Mouse (Mus musculus) forebrain, embryonic 10.5 days (tissue): ENCODE results near the gene Slc9a8. TPM values are rescaled to one million over a fixed set of nuclear protein-coding genes. Genes with fewer than 3 reads are reported as not detected.
"Not testable (repeated sequence)": the region's sequence is repeated elsewhere in the genome, so short reads cannot be mapped to it uniquely, and the experiment has no call there.

Source experiments
- DNase-seq: peaks from one replicate; pipeline ENCODE4 v3.0.0-alpha.2; 2017; ENCODE audit warnings: low spot score; ENCODE audit errors: extremely low spot score
- H3K27ac ChIP-seq: fragments of 300-500 bp; sonication (generic); 2 replicates; pipeline ENCODE4 v1.5.1; 2016; ENCODE audit warnings: mild to moderate bottlenecking
- H3K27me3 ChIP-seq: fragments of 300-500 bp; sonication (generic); 2 replicates; pipeline ENCODE4 v1.6.1; 2016; ENCODE audit warnings: mild to moderate bottlenecking; ENCODE audit not compliant: poor library complexity, severe bottlenecking
- H3K36me3 ChIP-seq: fragments of 300-500 bp; sonication (generic); replicated peaks from 2 replicates; pipeline ENCODE4 v1.6.1; 2016; ENCODE audit warnings: mild to moderate bottlenecking, moderate library complexity
- H3K4me1 ChIP-seq: fragments of 300-500 bp; sonication (generic); 2 replicates; pipeline ENCODE4 v1.6.1; 2016
- H3K4me3 ChIP-seq: fragments of 300-500 bp; sonication (generic); 2 replicates; pipeline ENCODE4 v1.5.1; 2016; ENCODE audit warnings: mild to moderate bottlenecking, moderate library complexity
- H3K9me3 ChIP-seq: fragments of 300-500 bp; sonication (generic); 2 replicates; pipeline ENCODE4 v1.6.1; 2016; ENCODE audit warnings: mild to moderate bottlenecking, moderate library complexity
- WGBS: fragments of 180-500 bp; shearing (Covaris S2); methylation state at CpG from one replicate; pipeline ENCODE4 v1.1.7; 2016; 5-methylcytosine and 5-hydroxymethylcytosine counted together
- polyA plus RNA-seq: library from polyadenylated mRNA; unstranded; fragments of >200 nt; fragmentation: Nextera tagmentation; extraction: Ambion mirVana; gene quantifications from 2 replicates; pipeline ENCODE4 v1.2.1, GENCODE M21; 2016

Slc9a8 gene
- polyA plus RNA-seq, 1 experiment from 2014 or later: 24.4 TPM

DNA sequence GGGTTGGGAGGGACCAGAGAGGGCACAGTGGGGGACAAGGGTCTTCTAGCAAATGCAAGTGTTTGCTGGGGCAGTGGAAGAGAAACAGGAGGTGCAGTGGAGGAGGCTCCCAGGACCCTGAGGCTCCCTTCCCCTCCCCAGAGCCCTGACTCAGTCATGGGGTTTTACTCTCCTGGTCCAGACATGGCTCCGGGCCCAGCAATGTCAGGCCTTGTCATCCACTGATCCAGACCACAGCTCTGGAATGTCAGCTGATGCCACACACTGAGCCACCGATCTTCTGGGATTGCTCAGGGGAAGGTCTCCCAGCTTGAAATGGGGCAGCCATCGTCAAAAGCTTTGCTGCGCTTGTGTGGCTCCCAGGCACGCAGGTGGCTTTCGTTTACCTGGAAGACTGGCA, 34.5 kb upstream of the Slc9a8 start:
- H3K27ac ChIP-seq: no peak overlapping the region
- no peak for DNase-seq
- no peak overlapping the region for H3K4me3 ChIP-seq
- peaks cover 10% of the 10 kb centered on the region for H3K9me3 ChIP-seq
- no peaks in the 10 kb centered on the region for H3K27me3 ChIP-seq
- H3K36me3 ChIP-seq: no peaks in the 10 kb centered on the region
- 82% methylated on average over 6 of the region's 6 CpGs for WGBS
- H3K4me1 ChIP-seq: no peaks in the 10 kb centered on the region

DNA sequence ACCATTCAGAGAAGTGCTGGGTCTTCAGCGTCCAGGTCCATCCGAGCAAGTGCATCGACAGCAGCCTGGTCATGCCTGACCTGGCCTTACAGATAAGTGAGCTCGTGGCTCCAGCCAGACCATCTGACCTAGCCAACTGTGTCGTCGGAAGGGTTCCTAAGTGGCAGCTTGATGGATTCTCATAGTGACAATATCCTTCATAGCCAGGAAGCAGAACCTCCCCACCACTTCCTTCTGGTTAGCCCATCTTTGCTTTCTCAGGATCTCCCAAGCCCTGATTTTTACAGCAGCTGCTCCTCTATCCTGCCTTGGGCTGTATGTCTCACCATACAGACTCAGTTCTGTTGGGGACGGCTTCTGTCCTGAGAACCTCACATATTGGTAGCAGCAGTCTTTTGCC, 27.1 kb upstream of the Slc9a8 start:
- H3K27me3 ChIP-seq: no peaks in the 10 kb centered on the region
- no peak overlapping the region for H3K27ac ChIP-seq
- H3K9me3 ChIP-seq: peaks cover 10% of the 10 kb centered on the region
- H3K4me1 ChIP-seq: no peaks in the 10 kb centered on the region
- 91% methylated on average over 7 of the region's 7 CpGs for WGBS
- no peaks in the 10 kb centered on the region for H3K36me3 ChIP-seq
- H3K4me3 ChIP-seq: no peak overlapping the region
- DNase-seq: no peak

DNA sequence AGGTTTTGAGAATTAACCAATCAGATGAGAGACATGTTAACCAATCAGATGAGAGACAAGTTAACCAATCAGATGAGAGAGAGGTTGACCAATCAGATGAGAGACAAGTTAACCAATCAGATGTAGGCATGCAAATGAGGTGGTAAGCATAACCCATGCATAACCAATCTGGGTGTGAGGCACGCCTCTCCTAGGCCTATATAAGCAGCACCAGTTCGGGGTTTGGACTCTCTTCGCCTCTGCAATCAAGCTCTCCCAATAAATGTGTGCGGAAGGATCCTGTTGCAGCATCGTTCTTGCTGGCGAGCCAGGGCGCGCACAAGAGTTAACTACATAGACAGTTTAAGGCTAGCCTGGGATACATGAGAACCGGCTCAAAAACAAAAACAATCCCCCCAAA, 25.1 kb upstream of the Slc9a8 start:
- H3K4me3 ChIP-seq, H3K9me3 ChIP-seq, H3K4me1 ChIP-seq, DNase-seq, H3K27me3 ChIP-seq, H3K27ac ChIP-seq, H3K36me3 ChIP-seq: not testable (repeated sequence)
- 95% methylated on average over 9 of the region's 9 CpGs for WGBS

DNA sequence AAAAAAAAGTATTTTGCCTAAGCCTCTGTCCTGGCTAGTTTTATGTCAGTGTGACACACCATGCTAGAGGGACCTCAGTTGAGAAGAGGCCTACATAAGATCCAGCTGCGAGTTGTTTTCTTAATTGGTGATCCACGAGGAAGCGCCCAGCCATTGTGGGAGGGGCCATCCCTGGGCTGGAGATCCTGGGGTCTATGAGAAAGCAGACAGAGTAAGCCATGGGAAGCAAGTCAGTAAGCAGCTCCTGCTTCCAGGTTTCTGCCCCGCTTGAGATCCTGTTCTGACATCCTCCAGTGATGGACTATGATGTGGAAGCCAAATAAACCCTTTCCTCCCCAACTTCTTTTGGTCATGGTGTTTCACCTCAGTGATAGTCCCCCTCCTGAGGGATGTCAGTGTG, 22.5 kb upstream of the Slc9a8 start:
- Histone ChIP-seq H3K27ac (no peak overlapping the region), H3K27me3 (no peaks in the 10 kb centered on the region), H3K36me3 (no peaks in the 10 kb centered on the region), H3K4me1 (no peaks in the 10 kb centered on the region), H3K4me3 (no peak overlapping the region), H3K9me3 (no peaks in the 10 kb centered on the region)
- 64% methylated on average over 4 of the region's 4 CpGs for WGBS
- no peak for DNase-seq

DNA sequence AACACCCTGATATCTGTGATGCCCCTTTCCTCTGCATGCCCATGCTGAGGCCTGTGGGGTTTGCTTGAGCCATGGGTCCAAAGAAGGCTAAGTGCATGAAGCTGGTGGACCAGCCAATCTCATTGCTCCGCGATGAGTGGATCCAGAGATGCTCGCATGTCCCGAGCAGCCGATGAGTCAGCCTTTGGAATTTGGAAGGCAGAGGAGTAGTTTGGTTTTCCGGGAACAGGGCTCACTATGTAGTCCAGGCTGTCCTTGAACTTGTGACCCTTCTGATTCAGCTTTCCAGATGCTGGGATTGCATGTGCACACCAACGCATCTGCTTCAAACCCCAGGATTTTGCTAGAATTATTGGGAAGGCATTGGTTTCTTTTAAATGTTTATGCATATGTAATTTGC, 21.9 kb upstream of the Slc9a8 start:
- no peaks in the 10 kb centered on the region for H3K4me1 ChIP-seq
- no peaks in the 10 kb centered on the region for H3K36me3 ChIP-seq
- H3K9me3 ChIP-seq: no peaks in the 10 kb centered on the region
- no peak for DNase-seq
- H3K27ac ChIP-seq: no peak overlapping the region
- H3K4me3 ChIP-seq: no peak overlapping the region
- H3K27me3 ChIP-seq: no peaks in the 10 kb centered on the region
- 93% methylated on average over 7 of the region's 7 CpGs for WGBS

DNA sequence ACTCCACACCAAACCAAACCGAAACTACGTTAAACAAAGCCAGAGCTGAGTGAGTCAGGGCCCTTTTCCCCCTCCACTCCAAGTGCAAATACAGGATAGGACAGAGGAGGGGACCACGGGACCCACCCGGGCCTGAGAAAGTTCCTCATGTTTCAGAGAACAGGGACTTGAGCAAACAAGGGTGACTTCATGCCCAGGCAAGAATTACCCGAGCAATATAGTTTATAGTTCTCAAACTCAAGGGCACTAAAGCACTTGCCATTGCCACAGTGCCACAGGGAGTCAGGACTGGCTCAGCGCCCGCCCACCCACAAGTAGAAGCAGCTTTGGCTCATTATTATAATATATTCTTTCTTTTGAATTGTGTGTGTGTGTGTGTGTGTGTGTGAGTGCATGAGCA, 18.4 kb upstream of the Slc9a8 start:
- WGBS: 84% methylated on average over 7 of the region's 7 CpGs
- H3K36me3 ChIP-seq: no peaks in the 10 kb centered on the region
- no peak overlapping the region for H3K27ac ChIP-seq
- H3K9me3 ChIP-seq: peaks cover 8% of the 10 kb centered on the region; the same call in 1 of the 2 replicates
- no peaks in the 10 kb centered on the region for H3K27me3 ChIP-seq
- no peaks in the 10 kb centered on the region for H3K4me1 ChIP-seq
- H3K4me3 ChIP-seq: no peak overlapping the region
- no peak for DNase-seq

DNA sequence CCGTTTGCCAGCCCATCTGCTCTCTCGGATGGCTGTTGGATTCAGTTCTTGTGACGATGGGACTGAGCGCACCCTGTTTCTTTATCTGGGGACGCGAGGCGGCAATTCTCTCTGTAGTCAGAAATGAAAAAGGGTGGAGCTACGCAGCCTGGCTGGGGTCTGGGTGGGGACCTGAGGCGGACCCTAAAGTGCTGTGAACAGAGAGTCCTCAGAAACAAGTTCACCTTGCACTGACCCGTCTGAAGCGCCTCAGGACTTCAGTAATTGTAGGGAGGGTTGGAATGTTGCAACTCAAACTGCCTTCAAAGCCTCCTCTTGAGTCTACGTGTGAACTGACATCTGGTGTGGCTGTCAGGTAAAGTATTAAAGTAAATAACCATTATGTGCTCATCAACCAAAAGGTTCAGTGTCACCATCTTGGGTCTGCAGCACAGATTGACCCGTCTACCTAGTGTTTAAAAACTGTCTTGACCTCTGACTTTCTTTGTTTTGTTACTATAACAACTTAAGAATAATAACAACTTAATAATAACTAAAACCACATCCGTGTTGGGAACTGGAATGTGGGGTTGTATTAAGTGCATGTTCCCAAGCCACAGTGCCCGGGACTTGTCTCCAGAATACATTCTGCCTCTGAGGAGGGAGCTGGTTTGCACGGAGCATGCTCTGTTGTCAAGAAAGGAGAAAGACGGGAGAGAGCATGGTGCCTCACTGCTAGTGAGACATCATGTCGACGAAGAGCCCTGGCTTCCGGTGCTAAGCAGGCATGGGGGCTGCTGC, 16.2 kb upstream of the Slc9a8 start:
- DNase-seq: no peak
- Histone ChIP-seq H3K4me3 (no peak overlapping the region), H3K27me3 (no peaks in the 10 kb centered on the region), H3K9me3 (peaks cover 8% of the 10 kb centered on the region; the same call in 1 of the 2 replicates), H3K4me1 (no peaks in the 10 kb centered on the region), H3K27ac (no peak overlapping the region), H3K36me3 (no peaks in the 10 kb centered on the region)
- 83% methylated on average over 20 of the region's 20 CpGs for WGBS

DNA sequence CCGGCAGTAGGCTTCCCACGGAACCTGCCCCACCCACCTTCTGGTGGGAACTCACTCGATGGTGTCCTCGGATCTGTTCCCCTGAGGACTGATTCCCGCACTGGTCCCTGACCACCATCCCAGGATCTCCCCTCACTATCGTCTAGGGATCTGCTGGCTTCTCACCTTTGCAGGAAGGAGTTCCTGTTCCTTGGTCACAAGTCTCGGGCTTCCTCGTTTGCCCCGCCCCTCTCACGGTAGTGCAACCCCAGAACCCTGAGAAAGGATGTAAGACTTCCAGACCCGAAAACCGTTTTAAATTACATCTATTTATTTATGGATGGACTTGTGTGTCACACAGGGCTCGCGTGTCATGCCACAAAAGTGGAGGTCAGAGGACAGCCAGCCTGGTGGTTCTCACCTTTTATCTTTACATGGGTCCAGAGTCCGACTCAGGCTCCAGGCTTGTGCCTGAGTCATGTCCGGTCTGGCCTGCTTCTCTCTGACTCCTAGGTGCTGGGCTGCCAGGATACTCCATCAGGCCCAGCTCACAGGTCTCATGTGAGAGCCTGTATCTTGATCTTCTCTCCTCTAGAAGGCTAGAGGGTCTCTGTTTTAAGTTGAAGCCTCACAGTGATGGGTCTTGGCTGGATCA, 14.1 kb upstream of the Slc9a8 start:
- Histone ChIP-seq H3K36me3 (no peaks in the 10 kb centered on the region), H3K27ac (no peak overlapping the region), H3K27me3 (no peaks in the 10 kb centered on the region), H3K4me3 (no peak overlapping the region), H3K9me3 (peaks cover 8% of the 10 kb centered on the region; the same call in 1 of the 2 replicates), H3K4me1 (no peaks in the 10 kb centered on the region)
- DNase-seq: no peak
- 94% methylated on average over 16 of the region's 16 CpGs for WGBS

DNA sequence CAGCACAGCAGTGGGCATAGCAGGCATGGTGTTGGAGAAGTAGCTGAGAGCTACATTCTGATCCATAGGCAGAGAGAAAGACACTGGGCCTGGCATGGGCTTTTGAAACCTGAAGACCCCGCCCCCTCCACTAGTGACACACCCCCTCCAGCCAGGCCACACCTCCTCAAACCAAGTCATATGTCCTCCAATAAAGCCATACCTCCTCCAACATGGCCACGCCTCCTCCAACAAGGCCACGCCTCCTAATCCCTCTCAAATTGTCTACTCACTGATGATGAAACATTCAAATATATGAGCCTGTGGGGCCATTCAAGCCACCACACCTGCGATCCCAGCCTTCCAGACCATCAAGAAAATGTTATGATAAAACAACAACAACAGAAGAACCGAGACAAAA, 7.1 kb upstream of the Slc9a8 start:
- no peak for DNase-seq
- no peak overlapping the region for H3K4me3 ChIP-seq
- H3K27me3 ChIP-seq: no peaks in the 10 kb centered on the region
- peaks cover 5% of the 10 kb centered on the region; the same call in 1 of the 2 replicates for H3K4me1 ChIP-seq
- 92% methylated on average over 5 of the region's 5 CpGs for WGBS
- no peaks in the 10 kb centered on the region for H3K36me3 ChIP-seq
- no peak overlapping the region for H3K27ac ChIP-seq
- peaks cover 9% of the 10 kb centered on the region; the same call in 1 of the 2 replicates for H3K9me3 ChIP-seq

DNA sequence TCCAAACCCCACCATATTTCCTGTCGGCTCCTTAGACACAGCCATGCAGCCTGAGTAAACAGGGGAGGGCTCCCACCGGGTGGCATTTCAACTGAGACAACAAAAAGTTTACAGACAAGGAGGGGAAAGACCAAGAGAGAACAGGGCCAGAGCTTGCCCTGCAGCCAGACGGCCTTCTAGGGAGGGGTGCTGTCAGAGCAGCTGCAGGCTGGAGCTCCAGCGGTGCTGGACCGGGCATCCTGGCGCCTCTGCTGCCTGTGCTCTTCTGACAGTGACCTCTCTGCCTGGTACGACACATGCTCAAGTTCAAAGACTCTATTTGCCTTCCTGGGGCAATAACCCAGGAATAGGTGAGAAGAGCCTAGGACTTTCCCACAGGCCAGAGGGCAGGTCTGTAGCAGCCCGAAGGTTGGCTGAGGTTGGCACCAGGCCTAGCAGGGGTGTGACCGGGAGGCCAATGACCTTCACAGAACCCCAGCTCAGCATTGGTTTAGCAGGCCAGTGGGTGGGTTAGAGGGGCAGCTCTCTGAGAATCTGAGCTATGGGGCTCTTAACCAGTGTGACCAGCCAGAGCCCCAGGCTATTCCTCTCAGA, 5.4 kb upstream of the Slc9a8 start:
- Histone ChIP-seq H3K36me3 (no peaks in the 10 kb centered on the region), H3K4me1 (peaks cover 15% of the 10 kb centered on the region), H3K9me3 (peaks cover 9% of the 10 kb centered on the region; the same call in 1 of the 2 replicates), H3K27me3 (no peaks in the 10 kb centered on the region), H3K4me3 (no peak overlapping the region), H3K27ac (no peak overlapping the region)
- 76% methylated on average over 9 of the region's 9 CpGs for WGBS
- no peak for DNase-seq

DNA sequence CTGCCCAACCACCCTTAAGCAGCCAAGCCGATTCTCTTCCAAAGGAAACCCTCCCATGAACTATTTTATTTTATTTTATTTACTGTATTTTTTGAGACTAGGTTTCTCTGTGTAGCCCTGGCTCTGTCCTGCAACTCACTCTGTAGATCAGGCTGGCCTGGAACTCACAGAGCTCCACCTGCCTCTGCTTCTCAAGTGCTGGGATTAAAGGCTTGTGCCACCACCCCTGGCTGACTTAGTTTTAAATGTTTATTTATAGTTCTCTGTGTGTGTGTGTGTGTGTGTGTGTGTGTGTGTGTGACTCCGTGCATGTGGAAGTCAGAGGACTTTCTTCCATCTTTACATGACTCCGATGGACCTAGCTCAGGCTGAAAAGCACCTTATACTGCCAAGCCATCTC, 4.5 kb upstream of the Slc9a8 start:
- Histone ChIP-seq H3K9me3 (peaks cover 9% of the 10 kb centered on the region; the same call in 1 of the 2 replicates), H3K4me3 (no peak overlapping the region), H3K36me3 (no peaks in the 10 kb centered on the region), H3K27ac (no peak overlapping the region), H3K4me1 (peaks cover 16% of the 10 kb centered on the region), H3K27me3 (no peaks in the 10 kb centered on the region)
- 90% methylated on average over 3 of the region's 3 CpGs for WGBS
- DNase-seq: no peak

DNA sequence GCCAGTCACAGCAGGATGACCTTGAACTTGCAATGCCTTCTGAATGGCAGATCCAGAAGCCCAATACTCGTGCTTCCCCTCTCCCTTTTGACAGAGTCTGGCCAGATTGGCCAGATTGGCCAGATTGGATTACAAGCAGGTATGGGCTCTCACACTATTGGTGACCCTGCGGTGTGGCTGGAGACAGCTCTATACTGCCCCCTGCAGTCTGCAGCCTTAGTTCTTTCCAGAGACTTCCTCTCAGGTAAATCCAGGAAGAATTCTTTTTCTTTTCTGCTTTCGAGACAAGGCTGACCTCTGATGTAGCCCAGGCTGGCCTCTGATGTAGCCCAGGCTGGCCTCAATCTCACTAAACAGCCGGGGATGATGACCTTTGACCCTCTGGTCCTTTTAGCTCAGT, 3.8 kb upstream of the Slc9a8 start:
- H3K4me1 ChIP-seq: peaks cover 23% of the 10 kb centered on the region
- DNase-seq: peak; percentile 36
- H3K27me3 ChIP-seq: no peaks in the 10 kb centered on the region
- H3K9me3 ChIP-seq: peaks cover 9% of the 10 kb centered on the region; the same call in 1 of the 2 replicates
- 48% methylated on average over 4 of the region's 4 CpGs for WGBS
- H3K27ac ChIP-seq: no peak overlapping the region
- H3K36me3 ChIP-seq: no peaks in the 10 kb centered on the region
- H3K4me3 ChIP-seq: no peak overlapping the region

DNA sequence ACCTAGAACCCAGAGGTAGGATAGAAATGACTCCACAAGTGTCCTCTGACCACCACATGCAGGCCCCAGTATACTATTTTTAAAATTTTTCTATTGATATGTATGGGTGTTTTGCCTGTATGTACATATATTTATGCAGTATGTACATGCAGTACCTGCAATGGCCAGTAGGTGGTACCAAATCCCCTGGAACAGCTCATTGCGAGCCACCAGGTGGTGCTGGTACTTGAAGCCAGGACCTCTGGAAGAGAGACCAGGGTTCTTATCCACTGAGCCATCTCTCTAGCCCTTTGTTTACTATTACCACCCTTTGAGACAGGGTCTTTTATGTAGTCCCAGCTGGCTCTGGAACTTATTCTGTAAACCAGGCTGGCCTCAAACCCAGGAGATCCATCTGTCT, 2.3 kb upstream of the Slc9a8 start:
- Histone ChIP-seq H3K9me3 (0 out of 2 replicates have a peak, but pooled peaks cover 4% of the 10 kb centered on the region), H3K36me3 (peaks cover 6% of the 10 kb centered on the region), H3K27me3 (no peaks in the 10 kb centered on the region), H3K4me3 (no peak overlapping the region), H3K4me1 (peaks cover 35% of the 10 kb centered on the region), H3K27ac (no peak overlapping the region)
- peak; percentile 75 for DNase-seq
- WGBS: 45% methylated on average over 1 of the region's 1 CpGs
